Mouse (Mus musculus): ENCODE data around the gene Tcf23. TPM values are rescaled to one million over a fixed set of nuclear protein-coding genes. Genes with fewer than 3 reads are reported as not detected.

The Tcf23 gene
- polyA plus RNA-seq (2017; shearing (Covaris generic)), result not detected

DNA sequence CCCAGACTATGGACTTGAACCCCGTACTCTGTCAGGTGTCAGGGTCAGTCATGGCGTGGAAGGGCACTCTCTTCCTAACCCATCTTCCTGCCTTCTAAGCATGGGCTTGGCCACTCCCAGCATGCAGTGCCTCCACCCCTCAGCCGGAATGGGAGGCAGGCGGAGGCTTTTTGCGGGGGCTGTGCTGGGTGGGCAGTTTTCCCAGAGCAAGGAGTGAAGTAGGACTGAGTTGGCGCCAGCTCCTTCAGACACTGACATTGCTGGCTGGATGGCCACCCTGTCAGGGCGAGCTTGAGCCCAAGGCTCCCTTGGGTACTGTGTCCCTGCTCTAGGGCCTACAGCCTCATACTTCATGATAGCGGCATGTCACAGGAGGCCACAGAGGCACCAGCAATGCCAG is at the start of gene Tcf23:
Gene Tcf23 (plus strand): TSS at position 247 of the 400 bp plus-strand sequence.

DNA sequence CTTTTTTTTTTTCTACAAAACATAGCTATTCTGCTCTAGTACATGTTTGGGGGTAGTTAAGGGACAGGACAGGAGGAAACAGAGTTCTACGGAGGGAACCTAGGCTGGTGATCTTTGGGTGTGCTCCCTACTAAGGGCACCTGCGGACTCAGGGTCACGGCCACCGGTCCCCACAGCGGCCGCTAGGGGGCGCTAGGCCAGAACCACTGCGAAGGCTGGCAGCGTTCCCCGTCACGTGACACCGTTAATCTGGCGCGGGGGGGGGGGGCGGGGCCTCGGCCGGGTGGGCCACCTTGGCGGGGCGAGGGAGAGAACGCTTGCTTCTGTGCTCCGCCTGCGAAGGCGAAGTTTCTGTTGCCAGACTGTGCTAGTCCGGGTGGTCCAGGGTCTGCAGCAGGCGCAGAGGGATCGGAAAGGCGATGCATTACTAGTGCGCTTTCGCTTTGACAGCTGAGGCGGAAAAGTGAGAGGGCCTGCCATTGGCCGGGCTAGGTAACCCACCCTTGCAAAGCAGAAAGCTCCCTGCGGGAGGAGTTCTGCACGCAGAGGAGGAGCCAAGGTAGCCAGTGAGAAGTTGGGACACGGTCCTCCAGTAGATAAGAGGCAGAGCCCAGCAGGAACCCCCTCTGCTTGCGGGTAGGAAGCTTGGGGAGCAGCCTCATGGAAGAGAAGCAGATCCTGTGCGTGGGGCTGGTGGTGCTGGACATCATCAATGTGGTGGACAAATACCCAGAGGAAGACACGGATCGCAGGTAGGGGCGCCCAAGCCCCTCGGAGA is 47.0 kb upstream of the Tcf23 start, which contains the start of gene Khk:
Gene Khk (plus strand): TSS at position 176 of the 778 bp plus-strand sequence.

DNA sequence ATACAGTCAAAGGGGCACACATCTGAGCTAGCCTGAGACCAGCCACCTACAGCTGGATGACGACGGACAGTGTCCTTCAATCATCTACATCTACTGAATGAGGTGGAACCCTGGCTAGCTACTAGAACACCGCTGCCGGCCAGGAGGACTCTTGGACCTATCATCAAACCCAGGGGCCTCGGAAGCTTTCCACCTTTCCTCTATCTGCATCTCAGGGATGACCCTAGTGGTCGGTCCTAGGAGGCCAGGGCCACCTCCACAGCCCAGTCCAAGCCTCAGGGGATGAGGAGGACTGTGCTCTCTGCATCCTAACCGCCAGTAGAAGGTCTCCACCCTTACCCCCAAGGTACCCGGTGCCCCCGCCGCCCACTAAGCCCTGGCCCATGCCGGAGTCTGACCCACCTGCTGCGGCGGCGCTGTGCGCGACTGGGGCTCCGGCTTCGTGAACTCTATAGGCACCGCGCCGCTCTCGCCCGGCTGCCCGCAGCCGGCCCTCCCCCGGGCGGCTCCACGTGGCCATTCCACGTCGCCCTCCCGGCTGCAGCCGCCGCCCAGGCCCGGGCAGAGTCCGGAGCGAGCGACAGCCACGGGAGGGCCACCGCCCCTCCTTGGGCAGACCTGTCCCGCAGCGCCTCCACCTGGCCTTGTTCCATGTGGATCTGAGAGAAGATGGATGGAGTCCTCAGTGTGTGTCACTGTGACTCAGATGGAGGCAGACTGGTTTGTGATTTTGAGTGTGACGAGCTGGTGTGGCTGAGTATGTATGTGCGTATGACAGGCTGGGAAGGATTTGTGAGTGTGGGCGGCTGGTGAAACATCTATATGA is 23.3 kb upstream of the Tcf23 start, which contains the start of gene Cgref1:
Gene Cgref1 (minus strand): TSS at position 636 of the 826 bp plus-strand sequence.

DNA sequence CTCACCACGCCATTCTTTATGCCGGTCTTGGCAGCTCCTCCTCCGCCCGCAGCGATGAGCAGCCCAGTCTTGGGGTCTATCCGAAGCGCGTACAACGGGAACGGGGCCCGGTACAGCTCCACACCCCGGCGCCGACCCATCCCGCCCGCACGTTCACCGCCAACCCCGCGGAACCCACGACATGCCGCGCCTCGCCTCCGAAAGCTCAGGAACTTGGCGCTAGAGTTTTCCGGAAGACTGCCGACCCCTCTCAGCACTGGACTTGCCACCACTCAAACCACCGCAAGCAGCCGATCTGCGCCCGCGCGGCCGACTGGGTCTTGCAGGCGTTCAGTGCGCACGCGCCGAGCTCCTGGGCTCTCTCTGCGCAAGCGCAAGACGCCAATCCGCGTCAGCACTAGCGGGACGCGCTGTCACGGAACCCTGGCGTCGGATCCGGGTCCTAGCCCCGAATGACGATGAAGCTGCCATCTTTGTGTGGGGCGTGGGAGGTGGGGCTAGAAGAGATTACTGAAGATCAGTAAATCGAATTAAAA is 8.4 kb upstream of the Tcf23 start, which contains the start of gene Preb:
Gene Preb (minus strand): TSS at position 396 of the 536 bp plus-strand sequence.

Other genes starting within 250 kb of the Tcf23 start
- gene Mapre3, start 154.0 kb upstream of the Tcf23 start, polyA plus RNA-seq (2017; shearing (Covaris generic)), result 10.6 TPM
- 93.1 TPM for gene Tmem214, start 100.7 kb upstream of the Tcf23 start, polyA plus RNA-seq (2017; shearing (Covaris generic))
- 14.7 TPM for gene Agbl5, start 80.0 kb upstream of the Tcf23 start, polyA plus RNA-seq (2017; shearing (Covaris generic))
- 318 TPM for gene Ost4, start 60.9 kb upstream of the Tcf23 start, polyA plus RNA-seq (2017; shearing (Covaris generic))
- gene Emilin1, start 55.3 kb upstream of the Tcf23 start, polyA plus RNA-seq (2017; shearing (Covaris generic)), result 5.9 TPM
- gene Khk, start 47.2 kb upstream of the Tcf23 start, polyA plus RNA-seq (2017; shearing (Covaris generic)), result 27.2 TPM
- gene Cgref1, start 23.1 kb upstream of the Tcf23 start, polyA plus RNA-seq (2017; shearing (Covaris generic)), result 0.21 TPM
- 236 TPM for gene Preb, start 8.3 kb upstream of the Tcf23 start, polyA plus RNA-seq (2017; shearing (Covaris generic))
- gene Atraid, start 79.7 kb downstream of the Tcf23 start, polyA plus RNA-seq (2017; shearing (Covaris generic)), result 94.0 TPM
- gene Slc5a6, start 80.3 kb downstream of the Tcf23 start, polyA plus RNA-seq (2017; shearing (Covaris generic)), result 15.0 TPM
- gene Cad, start 86.1 kb downstream of the Tcf23 start, polyA plus RNA-seq (2017; shearing (Covaris generic)), result 32.5 TPM
- gene Dnajc5g, start 137.6 kb downstream of the Tcf23 start, polyA plus RNA-seq (2017; shearing (Covaris generic)), result not detected
- gene Slc30a3, start 139.6 kb downstream of the Tcf23 start, polyA plus RNA-seq (2017; shearing (Covaris generic)), result 0.72 TPM
- gene Trim54, start 148.1 kb downstream of the Tcf23 start, polyA plus RNA-seq (2017; shearing (Covaris generic)), result not detected
- not detected for gene Ucn, start 170.2 kb downstream of the Tcf23 start, polyA plus RNA-seq (2017; shearing (Covaris generic))
- gene Mpv17, start 185.6 kb downstream of the Tcf23 start, polyA plus RNA-seq (2017; shearing (Covaris generic)), result 47.9 TPM
- gene Gm29609, start 211.2 kb downstream of the Tcf23 start, polyA plus RNA-seq (2017; shearing (Covaris generic)), result 1.2 TPM
- gene Gtf3c2, start 211.5 kb downstream of the Tcf23 start, polyA plus RNA-seq (2017; shearing (Covaris generic)), result 122 TPM
- gene Snx17, start 224.6 kb downstream of the Tcf23 start, polyA plus RNA-seq (2017; shearing (Covaris generic)), result 148 TPM
- gene Eif2b4, start 224.8 kb downstream of the Tcf23 start, polyA plus RNA-seq (2017; shearing (Covaris generic)), result 98.6 TPM
- 37.1 TPM for gene Zfp513, start 233.6 kb downstream of the Tcf23 start, polyA plus RNA-seq (2017; shearing (Covaris generic))